Mouse (Mus musculus): ENCODE results near the gene Gse1. TPM values are rescaled to one million over a fixed set of nuclear protein-coding genes. Genes with fewer than 3 reads are reported as not detected.
"Not testable (repeated sequence)": the region's sequence is repeated elsewhere in the genome, so short reads cannot be mapped to it uniquely, and the experiment has no call there.

Gse1 gene
- total RNA-seq, 2 experiments from 2014 or later: 8.4 to 32.7 TPM

DNA sequence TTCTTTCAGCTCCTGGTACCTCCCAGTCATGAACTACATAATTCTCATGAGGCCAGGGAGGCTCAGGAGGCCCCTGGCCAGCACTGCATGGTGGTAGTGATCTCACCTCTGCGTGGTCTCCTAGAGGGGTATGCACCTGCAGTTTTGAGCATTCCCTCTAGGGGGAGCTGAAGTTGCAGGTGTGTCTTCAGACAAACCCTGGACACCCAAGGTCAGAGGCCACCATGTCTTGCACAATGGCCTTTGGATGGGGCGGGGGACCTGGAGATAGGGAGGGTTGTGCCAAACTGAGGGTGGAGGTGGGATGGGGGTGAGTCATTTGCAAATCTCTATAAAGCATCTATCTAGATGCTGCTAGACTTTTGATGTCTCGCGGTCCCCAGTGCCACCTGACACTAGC is 87.4 kb downstream of the Gse1 start:
- 0 out of 2 replicates have a peak, but pooled peaks have one; percentile 20 for ATAC-seq (replicated peaks; ENCODE audit: poor library complexity, severe bottlenecking)

DNA sequence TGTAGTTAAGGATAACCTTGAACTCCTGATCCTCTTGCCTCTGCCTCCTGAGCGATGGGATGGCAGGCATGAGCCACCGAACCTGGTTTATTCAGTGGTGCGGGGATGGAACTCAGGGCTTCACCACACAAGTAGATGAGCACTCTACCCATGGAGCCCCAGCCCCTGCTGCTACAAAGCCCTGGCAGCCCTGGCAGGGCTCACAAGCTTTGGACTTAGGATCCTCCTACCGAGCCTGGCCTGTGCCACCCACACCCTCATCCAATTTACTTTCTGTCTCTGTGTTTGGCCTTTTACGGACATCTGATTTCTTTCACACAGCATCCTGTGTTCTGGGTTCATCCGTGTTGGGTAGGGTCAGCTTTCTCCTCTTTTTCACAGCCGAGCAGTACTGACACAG is 88.5 kb downstream of the Gse1 start:
- no peak for ATAC-seq (replicated peaks; ENCODE audit: poor library complexity, severe bottlenecking)

DNA sequence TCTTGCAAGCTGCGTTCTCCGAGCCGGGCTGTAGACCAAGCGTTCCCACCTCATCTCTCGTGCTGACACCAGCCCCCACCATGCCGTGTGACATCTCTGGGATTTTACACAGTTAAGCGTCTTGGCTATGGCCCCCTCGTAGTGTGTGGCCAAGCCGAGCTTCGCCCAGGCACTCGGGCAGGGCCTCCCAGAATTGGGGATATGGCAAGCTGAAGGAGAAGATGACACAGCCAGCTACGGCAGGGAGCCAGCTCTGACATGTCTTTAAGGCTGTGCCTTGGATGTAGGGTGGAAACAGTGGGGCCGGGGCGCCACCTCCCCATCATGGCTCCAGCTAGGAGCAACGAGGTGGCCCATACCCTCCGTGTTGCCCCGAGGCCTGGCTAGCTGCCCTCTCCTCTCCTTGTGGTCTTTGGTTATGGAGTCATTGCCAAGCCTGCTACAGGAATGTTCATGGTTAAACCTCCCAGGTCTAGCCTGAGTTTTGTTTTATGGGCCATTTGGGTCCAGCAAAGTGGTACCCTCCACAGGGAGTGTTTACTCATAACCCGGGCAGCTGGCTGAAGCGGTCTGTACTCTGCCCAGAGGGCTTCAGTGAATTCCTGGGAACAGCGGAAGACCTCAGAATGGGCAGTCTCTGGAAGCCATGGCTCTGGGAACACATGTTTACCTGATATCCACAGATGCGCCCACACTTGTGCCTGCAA is 89.0 kb downstream of the Gse1 start:
- no peak for ATAC-seq (replicated peaks; ENCODE audit: poor library complexity, severe bottlenecking)

DNA sequence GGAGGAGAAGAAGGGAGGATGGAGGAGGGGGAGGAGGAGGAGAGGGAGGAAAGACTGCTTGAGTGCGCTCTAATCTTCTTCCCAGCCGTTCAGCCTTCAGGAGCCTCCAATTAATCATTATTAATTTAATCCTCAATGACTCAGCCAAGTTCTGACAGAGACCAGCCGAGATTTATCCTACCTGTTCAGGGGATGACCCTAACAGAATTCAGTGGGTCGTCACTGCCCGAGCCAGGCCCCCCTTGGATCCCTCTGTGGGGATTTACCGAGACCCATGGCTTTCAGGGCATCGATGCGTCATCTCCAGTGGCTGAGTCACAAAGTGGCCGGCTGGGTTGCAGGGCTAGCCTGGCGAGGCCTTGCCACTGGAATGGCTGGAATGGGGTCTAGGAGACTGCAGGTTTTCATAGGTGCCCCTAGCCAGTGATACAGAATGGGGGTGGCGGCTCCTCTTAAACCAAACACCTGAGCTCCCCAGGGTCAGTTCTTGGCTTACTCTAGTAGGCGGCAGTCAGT is 90.3 kb downstream of the Gse1 start:
- ATAC-seq (replicated peaks; ENCODE audit: poor library complexity, severe bottlenecking): no peak

DNA sequence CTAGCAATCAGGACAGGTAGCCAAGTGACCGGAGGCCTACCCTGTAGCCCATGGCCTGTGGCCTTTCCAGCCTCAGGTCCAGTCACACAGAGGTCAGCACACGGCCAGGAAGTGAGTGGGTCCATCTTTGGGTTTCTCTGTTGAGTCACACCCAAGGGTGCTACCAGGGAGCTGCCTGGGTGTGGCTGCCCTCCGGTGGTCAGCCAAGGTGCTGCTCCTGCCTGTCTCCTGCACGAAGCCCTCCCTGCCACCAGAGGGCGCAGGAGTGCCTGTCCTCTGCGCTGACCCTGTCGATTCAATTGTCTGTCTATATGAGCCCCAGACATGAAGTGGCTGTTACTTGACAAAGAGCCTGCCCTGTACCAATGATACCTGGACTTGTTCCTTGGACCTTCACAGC is 91.2 kb downstream of the Gse1 start:
- ATAC-seq (replicated peaks; ENCODE audit: poor library complexity, severe bottlenecking): peak; percentile 78

DNA sequence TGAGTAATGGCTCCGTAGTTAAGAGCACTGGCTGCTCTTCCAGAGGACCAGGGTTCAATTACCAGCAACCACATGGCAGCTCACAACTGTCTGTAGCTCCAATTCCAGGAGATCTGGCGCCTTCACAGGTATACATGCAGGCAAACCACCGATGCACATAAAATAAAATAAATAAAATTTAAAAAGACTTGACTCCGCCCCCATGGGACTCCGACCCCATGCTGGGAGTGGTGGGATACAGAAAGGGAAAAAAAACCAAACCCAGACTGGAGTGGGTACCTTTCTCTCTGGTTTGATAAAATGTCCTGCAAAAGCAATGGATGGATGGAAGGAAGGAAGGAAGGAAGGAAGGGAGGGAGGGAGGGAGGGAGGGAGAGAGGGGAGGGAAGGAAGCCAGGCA is 91.9 kb downstream of the Gse1 start:
- no peak for ATAC-seq (replicated peaks; ENCODE audit: poor library complexity, severe bottlenecking)

DNA sequence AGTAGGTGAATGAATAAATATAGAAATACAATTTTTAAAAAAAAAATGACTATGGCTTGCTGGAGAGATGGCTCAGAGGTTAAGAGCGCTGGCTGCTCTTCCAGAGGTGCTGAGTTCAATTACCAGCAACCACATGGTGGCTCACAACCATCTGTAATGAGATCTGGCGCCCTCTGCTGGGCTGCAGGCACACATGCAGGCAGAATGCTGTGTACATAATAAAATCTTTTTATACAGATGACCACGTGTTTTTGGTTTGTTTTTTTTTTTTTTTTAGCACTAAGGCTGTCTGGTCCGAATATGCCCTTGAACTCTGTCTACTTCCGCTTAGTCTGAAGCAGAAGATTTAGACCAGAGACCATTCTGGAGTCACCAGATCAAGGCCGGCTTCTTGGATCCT is 93.5 kb downstream of the Gse1 start:
- no peak for ATAC-seq (replicated peaks; ENCODE audit: poor library complexity, severe bottlenecking)

DNA sequence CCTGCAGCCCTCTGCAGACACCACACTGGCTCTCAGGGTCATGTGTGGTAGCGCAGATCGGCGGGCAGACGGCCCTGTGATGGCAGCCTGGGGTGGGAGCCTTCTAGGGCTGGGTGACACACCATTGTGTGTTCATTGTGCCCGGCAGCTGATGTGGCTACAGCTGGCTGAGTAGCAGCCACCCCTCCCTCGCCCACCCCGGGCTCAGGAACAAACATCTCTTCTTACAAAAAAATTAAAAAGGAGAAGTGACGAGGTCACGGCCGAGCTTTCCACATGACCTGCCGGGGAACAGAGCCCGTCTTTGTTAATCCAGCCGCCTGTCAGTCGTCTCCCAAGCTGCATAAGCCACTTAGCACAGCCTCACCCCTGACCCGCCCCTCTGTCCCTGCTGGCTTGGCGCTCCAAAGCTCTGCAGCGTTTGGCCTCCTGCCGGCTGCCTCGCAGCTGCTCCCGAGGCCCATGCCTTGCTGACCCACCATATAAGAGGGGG is 94.7 kb downstream of the Gse1 start:
- peak; percentile 56 for ATAC-seq (replicated peaks; ENCODE audit: poor library complexity, severe bottlenecking)

DNA sequence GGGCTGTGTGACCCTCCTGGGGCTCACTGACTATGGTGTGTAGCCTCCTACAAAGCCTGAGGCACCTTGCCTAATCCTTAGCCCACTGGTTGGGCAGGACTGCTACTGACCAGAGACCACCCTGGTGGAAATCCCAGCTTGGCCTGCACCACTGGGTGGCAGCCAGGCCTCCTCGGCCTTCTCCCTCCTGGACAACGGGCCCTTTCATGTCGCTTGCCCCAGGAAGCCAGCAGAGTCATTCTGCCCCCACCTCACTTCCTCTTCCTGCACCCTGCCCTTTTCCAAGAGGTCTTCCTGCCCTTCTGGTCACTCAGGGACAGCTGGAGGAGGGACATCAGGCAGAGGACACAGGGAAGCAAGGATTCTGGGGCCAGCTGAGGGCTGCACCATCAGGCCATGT is 96.3 kb downstream of the Gse1 start:
- no peak for ATAC-seq (replicated peaks; ENCODE audit: poor library complexity, severe bottlenecking)

DNA sequence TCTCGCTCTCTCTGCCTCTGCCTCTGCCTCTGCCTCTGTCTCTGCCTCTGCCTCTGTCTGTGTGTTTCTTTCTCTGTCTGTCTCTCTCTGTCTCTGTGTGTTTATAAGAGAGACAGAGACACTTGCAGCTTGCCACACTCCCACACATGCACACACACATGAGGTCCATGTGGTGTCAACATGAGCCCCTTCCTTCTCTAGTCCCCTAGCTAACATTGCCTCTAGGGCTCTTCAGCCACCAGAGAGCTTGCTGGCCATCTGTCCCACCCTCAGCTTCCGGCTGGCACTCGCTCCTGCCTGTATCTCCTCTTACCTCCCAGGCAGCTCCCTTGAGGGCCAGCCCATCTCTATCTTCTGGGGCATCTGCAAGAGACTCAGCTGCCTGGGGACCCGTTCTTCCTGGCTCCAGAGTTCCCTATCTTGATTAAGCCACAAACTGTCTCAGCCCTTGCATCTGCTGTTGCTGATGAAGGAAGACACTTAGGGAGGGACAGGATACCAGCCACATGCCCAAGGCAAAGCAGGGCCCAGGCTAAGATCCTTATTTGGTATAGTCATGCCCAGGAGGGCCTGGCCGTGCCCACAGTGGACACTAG is 97.0 kb downstream of the Gse1 start:
- peak; percentile 31 for ATAC-seq (replicated peaks; ENCODE audit: poor library complexity, severe bottlenecking)

DNA sequence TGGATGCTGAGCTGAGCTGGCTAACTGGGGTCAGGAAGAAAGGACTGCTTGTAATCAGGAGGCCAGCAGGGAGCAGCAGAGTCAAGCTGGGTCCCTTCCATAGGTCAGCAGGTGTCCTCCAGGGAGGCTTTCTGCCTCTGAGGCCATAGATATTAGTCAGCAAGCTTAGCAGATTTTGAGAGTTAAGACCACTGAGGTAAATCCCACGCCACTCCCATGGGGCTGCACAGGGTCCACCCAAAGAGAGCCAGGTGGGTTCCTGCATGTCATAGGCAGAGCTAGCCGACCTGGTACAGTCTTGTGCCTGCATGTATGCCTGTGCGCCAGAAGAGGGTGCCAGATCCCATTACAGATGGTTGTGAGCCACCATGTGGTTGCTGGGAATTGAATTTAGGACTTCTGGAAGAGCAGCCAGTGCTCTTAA is 98.9 kb downstream of the Gse1 start:
- ATAC-seq (replicated peaks; ENCODE audit: poor library complexity, severe bottlenecking): no peak

DNA sequence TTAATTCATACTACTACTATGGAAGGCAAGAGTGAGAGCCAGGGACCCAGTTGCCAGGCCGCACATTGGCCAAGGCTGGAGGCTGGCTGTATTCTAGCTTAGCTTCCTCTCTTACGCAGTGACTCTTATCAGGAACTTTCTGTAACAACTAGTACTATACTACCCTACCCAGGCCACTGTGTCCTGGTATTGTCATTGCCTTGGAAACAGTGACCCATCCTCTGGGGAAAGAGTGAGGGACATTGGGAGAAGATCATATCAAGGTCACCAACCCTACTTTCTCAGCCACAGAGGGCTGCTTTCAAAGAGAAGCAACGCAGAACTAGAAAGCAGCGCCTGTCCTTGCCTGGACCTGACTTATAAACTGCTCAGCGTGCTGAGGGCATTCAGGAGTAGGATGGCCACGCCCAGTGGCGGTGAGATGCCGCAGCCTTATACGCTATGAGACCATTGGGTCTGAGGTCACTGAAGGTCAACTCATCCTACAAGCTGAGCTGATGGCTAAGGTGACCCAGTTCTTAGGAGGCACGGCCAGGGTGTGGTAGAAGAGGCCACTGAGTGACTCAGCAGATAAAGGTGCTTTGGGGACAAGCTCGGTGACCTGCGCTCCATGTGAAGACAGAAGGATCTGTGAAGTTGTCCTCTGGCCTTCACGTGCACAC is 100.2 kb downstream of the Gse1 start:
- no peak for ATAC-seq (replicated peaks; ENCODE audit: poor library complexity, severe bottlenecking)

DNA sequence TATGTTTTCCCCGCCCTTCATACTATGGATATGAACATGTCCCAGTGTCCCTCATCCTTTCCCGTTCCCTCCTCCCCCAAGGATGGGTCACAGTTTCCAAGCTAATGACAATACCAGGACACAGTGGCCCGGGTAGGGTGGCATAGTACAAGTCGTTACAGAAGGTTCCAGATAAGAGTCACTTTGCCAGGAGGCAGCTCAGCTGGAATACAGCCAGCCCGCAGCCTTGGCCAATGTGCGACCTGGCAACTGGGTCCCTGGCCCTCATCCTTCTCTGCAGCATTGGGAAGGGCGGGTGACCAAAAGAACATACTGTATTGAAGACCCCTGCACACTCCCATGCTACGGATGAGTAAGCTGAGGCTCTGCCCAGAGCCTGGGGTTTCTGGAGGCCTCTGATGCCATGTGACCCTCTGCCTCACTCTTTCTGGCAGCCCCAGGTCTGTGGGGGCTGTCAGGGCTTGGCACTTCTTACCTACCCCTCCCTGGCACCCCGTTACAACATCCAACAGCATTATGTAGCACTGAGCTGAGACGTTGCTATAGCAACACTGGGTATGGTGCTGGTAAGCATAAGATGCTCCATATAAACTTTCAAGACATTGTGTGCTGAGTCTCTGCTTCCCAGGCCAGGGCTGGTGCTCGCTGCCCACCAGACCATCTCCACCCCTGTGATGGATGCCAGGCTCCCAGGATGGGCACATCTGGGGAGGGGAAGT is 100.9 kb downstream of the Gse1 start:
- ATAC-seq (replicated peaks; ENCODE audit: poor library complexity, severe bottlenecking): no peak

DNA sequence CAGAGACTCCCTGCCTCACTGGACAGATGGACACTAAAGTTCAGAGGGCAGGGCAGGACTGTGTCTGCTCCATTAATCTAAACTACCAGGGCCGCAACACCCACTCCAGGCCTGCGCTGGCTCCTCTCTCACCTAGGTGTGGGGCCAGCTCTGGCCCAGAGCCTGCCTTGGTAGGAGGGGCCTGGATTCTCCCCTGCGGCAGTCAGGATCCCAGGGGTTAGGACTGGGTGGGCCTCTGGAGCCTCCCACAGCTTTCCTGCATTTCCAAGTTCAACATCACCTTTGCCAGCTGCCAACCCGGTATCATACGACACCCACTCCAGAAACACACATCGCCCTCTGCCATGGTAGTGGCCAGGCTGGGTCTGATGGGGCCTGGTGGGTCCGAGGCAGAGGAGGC is 102.8 kb downstream of the Gse1 start:
- no peak for ATAC-seq (replicated peaks; ENCODE audit: poor library complexity, severe bottlenecking)

DNA sequence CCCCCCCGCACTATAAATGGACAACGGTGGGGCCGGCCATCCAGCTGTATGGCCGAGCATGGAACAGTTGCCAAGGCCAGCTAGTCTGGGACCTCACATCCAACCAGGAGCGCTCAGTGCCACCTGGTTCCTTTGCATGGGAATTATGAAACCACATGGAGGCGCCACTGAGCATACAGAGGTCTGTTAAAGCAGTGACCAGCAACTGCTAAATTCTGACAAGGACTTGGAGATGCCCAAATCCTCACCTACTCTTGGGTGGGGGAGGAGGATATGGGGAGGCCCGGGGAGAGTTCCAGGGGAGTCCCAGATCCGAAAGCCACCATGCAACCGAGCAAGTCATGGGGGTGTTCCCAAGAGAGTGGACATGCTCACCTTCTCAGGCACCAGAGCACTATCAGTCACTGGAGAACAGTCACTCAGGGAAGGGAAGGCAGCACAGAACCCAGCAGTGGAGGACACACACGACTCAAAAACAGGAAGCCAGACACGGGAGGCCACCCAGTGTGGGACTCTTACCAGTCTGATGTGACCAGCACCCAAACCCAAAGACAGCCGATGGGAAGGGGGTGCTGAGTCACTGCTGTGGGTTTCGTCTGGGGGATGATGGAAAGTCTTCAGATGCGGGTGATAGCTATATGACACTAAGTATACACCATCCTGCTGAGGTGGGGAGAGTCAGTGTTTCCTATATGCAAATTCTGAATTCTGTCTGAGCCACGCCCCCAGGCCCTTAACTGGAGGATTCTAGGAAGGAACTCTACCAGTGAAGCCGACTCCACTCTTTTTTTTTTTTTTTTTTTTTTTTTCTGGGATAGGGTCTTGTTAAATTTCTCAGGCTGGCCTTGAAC is 104.3 kb downstream of the Gse1 start:
- peak; percentile 61 for ATAC-seq (replicated peaks; ENCODE audit: poor library complexity, severe bottlenecking)

DNA sequence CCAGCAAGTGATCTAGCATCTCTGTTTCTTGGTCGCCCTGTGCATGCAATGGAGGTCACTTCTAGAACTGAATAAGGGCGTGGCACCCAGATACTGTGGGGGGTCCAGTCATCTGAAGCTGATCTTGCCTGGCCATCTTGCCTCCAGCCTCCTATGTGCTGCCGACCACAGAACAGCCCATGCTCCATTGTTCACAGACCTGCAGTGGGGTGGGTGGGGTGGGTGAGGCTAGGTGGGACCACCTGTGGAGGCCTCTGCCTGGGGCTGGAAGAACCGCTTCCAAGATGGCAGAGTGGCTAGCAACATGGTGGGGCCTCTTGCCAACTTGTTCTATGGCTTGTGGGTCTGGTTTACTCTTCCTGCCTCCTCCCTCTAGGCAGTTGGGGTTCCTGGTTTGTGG is 105.4 kb downstream of the Gse1 start:
- ATAC-seq (replicated peaks; ENCODE audit: poor library complexity, severe bottlenecking): no peak

DNA sequence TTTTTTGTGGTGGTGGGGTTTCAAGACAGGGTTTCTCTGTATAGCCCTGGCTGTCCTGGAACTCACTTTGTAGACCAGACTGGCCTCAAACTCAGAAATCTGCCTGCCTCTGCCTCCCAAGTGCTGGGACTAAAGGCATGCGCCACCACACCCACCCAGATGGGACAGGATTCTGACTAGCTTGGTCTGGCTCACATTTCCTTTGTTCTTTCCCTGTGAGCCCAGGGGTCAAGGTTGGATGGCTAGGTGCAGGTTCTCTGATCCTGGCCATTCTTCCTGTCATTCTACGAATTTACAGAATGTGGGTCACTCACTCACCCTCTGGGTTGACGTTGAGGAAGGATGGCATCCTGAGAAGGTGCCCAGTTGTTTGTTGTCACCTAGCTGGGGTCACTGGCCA is 106.0 kb downstream of the Gse1 start:
- not testable (repeated sequence) for ATAC-seq (replicated peaks; ENCODE audit: poor library complexity, severe bottlenecking)

DNA sequence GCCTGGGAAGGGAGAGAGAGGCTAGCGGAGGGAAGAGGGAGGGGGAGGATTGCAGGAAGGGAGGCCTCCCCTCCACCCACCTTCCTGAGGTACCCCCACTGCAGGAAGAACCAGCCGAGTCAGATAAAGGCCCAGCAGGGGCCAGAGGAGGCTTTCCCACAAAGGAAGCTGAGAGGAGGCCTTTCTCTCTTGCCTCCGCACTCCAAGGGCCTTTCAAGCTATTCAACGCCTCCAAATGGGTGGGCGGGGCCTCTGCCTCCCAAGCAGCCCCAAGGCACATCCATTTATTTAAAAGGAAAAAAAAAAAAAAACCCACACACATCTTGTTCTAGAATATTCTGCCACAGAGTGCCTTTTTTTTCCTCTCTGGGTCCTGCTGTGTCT is 106.6 kb downstream of the Gse1 start:
- no peak for ATAC-seq (replicated peaks; ENCODE audit: poor library complexity, severe bottlenecking)

DNA sequence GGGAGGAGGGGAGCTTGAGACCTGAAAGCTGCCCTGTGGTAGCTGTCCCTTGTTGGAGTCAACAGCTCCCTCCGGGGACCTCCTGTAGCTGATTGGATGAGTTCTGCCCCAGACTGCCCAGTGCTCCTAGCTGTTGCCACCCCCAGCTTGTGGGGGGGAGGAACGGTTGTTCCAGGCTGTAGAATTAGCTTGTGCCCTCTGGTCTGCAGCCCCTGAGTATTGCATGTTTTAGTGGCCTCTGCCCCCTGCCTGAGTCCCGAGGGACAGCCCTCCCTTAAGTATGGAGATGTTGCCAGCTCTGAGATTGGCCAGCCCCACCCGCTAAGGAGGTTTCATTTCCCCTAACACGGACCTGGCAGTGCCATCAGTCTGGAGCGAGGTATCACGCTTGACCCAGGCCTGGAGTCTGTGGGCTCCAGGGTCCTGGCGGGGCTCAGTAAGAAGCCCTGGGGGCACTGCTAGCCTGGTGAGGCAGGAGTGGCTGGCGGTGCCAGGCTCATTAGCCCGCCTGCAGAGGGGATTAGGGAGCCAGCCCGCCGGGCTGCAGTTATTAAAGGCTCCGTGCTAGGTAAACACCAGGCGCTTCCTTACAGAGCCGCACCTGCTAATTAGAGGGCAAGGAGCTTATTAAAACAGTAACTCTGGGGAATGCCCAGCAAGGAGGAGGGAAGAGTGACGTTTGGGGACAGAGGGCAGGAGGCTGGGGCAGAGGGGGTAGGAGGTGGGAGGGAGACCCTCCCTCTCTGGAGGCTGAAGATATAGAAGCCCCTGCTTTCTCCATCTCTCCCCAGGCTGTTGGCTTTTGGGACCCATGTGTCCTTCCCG is 107.2 kb downstream of the Gse1 start:
- ATAC-seq (replicated peaks; ENCODE audit: poor library complexity, severe bottlenecking): peak; percentile 74
